Mouse (Mus musculus): ENCODE measurements around the gene Sox1.

Sox1 gene

DNA sequence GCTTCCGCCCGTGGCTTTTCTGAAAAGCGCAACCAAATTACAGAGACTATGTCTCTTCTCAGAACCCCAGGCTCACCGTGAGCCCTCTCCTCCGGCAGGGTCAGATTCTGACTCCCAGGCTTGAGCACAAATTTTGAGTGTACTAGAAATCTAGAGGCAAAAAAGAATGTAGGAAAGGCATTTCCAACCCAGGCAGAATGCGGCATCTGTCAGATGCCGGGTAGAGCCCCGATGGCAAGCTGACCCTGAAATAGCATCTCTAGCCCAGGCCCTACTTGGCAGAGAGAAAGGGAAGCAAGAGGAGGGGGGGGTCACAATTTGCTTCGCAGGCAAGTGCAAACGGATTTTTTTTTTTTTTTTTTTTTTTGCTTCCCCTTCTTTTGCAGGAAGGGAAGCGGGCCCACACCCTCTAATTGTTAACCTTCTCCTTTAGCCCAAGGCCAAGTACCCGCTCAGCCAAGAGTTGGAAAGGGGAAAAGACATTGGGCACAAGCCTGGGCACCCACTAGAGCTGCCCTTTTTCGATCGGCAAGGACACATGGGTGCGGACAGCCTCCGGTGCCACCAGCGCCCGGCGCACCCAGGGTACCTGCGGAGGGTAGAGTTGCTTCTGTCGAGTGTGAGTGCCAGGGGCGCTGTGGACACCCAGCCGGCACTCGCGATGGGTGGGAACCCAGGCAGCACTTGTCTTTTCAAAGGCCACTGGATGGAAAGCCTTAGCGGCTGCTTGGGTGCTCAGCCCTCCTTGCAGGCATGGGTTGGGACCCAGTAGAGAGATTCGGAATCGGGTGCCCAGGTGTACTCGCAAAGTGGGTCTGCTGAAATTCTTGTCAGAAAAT lies 5.1 kb upstream of the Sox1 start:
- no peak for DNase-seq

DNA sequence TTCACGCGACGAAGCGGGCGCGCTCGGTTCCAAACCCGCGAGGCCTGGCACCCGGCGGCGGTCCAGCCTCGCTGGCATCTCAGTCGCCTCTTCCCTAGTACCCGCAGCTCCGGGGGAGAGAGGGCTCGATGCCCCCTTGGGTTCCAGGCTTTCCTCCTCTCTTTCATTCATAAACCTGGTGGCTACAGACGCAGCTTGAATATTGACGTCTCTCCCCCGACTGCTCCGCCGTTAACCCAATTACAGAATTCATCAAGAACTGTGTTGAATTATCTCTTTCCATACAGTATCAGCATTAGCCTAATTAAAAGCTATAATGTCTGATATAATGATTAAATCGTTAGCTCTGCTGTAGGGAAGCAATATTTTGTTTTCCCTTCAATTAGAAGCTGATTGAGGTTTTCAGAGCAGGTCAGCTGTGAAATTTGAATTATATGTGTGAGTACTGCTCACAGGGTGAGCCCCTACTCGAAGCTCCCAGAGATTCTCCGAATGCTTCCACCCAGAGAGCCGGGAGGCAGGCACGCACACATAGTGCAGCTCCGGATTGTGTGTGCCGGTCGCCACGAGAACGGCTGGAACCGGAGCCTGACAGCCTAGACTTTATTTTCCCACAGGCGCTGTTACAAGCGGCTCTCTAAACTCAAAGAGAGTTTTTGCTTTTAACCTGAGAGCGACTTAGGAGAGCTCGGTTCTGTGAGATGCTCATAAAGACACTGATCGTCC lies 4.3 kb upstream of the Sox1 start:
- no peak for DNase-seq

DNA sequence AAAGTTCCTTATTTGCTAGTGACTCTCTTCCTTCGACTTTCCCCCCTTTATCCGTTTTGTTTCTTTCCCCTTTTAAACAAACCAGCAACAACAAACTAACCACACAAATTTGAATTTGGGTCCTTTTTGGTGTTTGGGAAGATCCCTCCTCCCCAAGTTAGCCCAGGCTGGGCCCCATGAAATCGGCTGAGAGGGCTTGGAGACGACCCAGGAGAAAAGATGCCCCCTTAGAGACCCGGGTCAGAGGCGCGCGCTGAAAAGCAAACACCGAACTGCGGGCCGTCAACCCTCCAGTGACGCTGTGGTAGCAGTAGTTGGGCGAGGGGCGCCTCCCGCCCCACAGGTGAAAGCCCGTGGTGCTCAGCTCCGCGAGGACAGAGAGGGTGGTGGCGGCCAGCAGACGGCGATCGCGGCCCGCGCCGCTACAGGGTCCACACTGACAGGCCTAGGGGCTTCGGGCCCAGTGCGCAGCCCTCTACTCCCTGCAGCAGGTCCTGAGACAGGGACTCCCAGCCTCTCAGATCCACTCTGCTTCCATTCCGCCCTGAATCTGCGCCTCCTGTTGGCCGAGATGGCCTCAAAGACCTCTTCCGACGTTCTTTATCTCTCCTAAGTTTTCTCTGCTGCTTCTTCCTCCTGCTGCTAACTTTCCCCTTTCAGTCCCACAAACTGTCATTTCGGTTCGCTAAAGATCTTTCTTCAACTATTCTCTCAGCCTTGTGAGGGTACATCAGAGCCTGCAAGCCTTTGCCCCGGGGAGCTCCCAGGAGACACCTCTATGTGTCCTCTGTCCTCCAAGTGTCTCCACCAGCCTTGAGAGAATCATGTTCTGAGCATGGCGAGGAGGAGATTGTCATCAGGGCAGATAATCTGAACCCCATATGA lies 3.5 kb upstream of the Sox1 start:
- DNase-seq: no peak

GRCm38 (mm10) chr8:12392801-12393200 lies 2.3 kb upstream of the Sox1 start:
- DNase-seq: no peak

DNA sequence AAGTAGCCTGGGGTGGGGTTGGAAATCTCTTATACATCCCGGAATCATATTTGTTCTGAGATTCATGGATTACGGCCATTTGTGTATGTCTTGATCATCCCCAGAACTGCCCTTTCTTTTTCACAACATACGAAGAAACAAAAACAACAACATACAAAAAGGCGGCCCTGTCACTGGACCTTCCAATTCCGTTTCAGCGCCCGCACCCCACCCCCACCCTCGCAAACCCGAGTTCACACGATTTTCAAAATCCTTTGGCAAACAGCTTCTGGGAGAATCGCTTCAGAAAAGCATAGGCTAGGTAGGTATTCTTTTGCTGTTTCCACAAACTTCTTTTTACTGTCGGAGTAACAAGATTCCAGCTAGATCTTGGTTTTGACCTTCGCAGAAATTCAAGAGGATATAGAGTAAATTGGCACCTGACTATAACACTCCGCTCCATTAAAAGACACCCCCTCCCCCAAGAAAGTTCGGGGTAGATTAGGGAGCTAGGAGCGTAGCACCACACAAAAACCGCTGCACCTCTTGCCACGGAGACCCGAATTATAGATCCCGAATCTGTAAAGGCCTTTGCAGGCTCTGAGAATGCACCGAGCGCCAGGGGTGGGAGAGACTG lies 602 bp upstream of the Sox1 start:
- no peak for DNase-seq

- DNase-seq: no peak
Measured at GRCm38 (mm10) chr8:12396501-12397345, 1.6 kb downstream of the Sox1 start.

DNA sequence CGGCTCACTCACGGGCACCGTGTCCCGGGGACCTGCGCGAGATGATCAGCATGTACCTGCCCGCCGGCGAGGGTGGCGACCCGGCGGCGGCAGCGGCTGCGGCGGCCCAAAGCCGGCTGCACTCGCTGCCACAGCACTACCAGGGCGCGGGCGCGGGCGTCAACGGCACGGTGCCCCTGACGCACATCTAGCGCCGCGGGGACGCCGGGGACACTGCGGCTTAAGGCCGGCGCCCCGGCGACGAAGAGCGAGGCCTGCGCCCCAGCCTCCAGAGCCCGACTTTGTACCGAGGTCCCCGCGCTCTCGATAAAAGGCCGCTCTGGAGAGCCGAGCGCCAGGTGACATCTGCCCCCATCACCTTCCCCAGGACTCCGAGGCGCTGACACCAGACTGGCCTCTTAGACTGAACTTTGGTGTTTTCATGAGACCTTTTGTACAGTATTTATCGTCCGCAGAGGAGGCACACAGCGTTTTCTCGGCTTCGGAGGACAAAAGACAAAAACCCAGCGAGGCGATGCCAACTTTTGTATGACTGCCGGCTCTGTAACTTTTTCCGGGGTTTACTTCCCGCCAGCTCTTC lies 2.3 kb downstream of the Sox1 start:
- no peak for DNase-seq

DNA sequence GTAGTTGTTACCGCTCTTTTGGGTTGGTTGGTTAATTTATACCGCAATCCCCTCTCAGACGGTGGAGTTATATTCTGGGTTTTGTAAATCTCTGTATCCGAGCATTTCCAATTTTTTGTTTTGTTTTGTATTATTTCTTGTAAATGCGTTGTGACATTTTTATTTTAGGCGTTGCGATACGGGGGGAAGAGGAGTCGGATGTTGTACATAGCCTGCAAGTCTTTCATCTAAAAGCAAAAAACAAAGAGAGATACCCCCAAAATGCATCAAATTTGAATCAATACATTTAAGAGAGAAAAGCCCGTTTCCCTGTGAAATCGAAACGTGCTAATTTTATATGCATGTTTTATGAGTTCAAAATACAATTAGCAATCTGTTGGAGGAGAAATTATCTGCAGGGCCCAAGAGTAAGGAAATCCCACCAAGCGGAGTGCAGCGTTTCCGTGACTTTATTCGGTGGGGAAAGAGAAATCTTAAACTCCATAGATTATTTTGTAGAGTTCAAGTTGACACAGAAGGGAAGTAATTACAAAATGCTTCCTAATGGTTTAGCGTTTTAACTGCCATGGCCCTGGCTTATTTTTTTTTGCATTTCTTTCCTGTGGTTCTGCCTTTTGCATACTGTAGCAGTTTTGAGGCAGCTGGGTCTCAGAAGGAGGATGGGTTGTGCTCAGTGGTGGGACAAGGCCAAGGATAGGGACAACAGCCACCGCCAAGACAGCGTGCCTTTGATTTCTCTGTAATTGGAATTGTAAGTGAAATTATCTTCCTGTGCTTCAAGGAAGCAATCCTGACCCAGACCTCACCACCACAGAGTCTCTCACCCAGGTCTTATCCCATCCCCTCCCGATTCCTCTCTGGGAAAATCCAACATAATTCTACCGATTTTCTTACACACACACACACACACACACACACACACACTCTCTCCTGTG lies 3.2 kb downstream of the Sox1 start:
- no peak for DNase-seq

- DNase-seq: no peak
Measured at GRCm38 (mm10) chr8:12399421-12400205, 4.5 kb downstream of the Sox1 start.

DNA sequence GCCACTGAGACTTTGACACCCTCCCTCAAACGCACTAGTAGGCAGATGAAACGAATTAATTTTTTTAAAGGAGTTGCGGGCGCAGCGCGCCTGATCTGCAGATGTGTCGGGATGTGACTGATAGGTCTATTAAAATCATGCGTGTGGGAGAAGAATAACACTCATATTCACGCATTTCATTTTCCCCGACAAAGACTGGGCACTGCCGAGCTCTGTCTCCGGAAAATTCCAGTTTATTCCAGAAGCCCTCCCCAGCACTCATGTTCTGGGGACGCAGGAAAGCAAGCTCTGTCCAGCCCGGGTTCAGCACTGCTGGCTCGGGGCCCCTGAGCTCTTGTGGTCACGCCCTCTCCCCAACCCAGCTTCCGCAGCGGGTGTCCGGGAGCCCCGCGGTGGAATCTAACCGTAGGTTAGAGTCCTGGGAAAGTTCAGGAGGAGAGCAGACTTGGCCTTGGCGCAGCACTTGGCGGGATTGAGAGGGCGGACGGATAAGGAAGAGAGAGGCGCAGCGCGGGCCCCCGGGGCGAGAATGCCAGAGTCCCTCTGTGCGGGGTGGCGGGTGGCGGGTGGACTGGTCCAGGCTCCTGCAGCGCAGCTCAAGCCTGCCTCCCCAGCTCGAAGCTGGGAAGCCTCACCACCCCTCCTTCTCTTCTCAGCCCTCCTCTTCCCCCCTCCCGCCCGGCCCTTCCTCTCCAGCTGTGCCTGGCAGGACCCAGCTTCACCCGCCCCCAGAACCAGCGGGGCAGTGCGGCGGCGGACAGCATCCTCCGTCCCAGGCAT lies 5.7 kb downstream of the Sox1 start:
- DNase-seq: peak; percentile 45

DNA sequence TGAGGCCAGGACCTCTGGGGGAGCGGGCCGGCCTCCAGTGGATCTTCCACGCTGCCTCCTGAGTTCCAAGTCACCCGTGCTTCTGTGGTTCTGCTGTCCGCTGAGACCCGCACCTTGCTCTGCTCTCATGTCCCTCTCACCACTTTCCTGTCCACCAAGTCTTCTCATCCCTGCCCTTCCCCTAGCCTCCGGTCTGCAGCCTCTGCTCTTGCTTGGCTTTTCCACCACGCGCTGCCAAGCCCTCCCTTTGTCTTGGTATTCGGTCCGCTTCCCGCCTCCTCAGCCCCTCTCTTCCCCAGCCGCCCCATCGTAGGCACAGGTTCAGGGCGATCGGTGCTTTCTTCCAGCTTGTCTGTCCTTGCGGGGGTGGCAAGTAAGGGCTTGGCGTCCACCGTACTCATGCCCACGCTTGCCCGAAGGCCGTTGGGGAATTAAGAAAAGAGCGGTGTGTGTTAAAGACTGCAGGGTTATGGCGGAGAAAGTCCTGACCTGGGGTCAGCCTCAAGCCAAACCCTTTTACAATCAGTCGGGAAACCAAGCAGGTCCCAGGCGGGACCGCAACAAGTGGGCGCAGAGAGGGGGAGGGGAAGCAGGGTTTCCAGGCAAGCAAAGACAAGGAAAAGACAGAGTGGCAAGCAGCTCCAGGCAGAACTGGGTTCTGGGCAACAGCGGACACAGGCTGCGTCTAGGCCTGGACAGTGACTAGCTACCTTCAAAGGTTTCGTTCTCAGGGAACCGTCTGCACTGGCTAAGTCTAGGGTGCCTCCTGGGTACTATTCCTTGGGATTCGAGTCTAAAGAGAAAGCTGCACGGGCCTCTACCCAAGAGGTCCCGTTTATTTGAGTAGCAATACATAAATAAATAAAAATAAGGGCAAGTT lies 6.5 kb downstream of the Sox1 start:
- no peak for DNase-seq

DNA sequence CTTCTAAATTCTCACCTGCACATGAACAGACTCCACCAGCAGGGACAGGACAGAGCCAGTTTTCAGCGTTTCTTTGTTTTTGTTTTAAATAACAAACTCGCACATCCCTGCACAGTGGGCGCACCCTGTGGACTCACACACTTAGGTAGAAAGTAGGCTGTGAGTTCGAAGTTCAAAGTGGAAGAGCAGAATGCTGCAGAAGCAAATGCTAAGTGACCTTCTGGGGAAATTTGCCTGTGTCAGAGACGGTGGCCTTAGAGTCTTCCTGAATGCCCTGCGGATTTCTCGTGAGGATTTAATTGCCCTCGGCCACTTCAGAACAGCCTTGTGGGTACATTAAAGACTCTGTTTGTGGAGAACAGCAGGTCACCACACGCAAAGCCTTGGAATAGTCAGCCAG lies 7.6 kb downstream of the Sox1 start:
- DNase-seq: no peak

DNA sequence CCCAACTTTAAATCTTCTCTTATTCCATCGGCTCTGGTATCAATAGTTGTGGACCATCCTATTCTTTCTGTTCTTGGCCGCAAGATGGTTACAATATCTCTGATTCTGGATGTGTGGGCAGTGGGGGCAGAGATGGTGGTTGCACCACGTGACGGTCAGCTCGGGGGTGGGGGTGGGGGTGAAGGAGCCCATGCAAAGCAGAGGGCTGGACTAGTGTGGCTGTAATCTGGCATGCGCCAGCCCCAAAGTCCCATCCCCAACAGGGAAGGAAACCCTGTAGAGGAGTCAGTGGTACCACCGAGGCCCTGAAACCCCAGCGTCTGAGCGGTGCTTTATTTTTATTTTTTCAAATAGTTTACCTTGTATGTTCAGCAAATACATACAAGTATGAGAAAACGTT lies 12.9 kb downstream of the Sox1 start:
- DNase-seq: no peak

- peak; percentile 35 for DNase-seq
Measured at GRCm38 (mm10) chr8:12409976-12410375, 14.9 kb downstream of the Sox1 start.

- no peak for DNase-seq
Measured at GRCm38 (mm10) chr8:12417056-12417455, 22.0 kb downstream of the Sox1 start.

DNA sequence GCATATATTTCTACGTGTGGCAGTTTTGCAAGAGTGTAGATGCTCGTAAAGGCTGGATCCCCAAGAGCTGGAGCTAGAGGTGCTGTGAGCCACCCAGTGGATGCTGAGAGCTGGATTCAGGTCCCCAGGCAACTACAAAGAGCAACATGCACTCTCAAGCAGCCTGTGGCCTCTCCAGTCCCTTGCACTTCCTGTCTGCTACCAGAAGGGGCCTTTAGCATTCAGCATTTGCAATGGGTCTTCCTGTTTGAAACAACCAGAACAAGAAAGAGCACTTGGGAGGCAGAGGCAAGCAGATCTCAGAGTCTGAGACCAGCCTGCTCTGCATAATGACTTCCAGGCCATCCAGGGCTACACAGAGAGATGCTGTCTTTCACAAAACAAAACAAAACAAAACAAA lies 25.4 kb downstream of the Sox1 start:
- no peak for DNase-seq

DNA sequence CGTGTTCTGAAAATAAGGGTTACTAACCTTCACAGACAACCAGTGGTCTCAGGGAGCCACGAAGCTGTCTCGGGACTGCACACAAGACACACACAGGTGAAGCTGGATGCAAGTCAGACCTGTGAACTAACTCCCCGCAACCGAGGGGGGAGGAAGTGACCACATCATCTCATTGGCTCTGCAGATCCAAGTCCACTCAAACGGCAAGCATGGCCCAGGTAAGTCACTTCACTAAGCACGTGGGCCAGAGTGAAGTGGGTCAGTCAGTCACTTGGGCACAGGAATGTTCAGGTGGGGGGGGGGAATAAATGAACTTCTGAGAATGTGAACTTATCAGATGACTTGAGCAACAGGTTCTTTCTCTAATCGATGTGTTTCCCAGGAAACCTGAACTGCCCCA lies 30.8 kb downstream of the Sox1 start:
- no peak for DNase-seq

DNA sequence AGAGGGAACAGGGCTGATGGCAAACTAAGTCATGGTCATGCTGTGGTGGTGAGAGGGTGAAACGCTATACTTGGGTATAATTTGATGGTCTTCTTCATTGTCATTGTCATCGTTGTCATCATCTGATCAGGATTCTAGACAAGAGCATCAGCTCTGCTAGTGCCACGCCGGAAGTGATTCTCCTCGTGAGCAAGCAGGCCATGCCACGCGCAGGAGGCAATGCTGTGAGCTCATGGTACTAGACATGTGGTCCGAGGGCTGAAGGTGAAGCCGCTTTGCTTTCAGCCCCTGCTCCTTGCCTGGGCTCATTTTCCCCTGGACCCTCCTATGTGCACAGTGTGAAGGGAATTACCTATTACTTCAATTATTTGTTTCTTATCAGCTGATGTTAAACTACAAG lies 32.3 kb downstream of the Sox1 start:
- DNase-seq: no peak
